Mouse (Mus musculus) yolk sac, embryonic 10.5 days (tissue): Measurements from ENCODE around the gene Plek.

Experiments used
- DNase-seq: peaks from one replicate; pipeline ENCODE4 v3.0.0-alpha.2; 2017; ENCODE audit warnings: low spot score

Plek gene

GRCm38 (mm10) chr11:16950226-16950975 lies 101.8 kb downstream of the Plek start:
- no peak for DNase-seq

- DNase-seq, result no peak
Measured at GRCm38 (mm10) chr11:16948756-16949155, 103.4 kb downstream of the Plek start.

- no peak for DNase-seq
Measured at GRCm38 (mm10) chr11:16943016-16943415, 109.2 kb downstream of the Plek start.

GRCm38 (mm10) chr11:16941973-16942452 lies 110.2 kb downstream of the Plek start:
- DNase-seq, result no peak

GRCm38 (mm10) chr11:16941103-16941793 lies 110.9 kb downstream of the Plek start:
- DNase-seq, result no peak

GRCm38 (mm10) chr11:16935577-16936236 lies 116.5 kb downstream of the Plek start:
- no peak for DNase-seq

GRCm38 (mm10) chr11:16932159-16932558 lies 120.0 kb downstream of the Plek start:
- DNase-seq, result no peak
